Mouse (Mus musculus) G1E (cell line): ENCODE results near the gene Fmo6. TPM values are rescaled to one million over a fixed set of nuclear protein-coding genes. Genes with fewer than 3 reads are reported as not detected.

Source experiments
- ATAC-seq: 2 replicates; pipeline ENCODE4 v1.8.0; 2016; ENCODE audit warnings: mild to moderate bottlenecking; ENCODE audit not compliant: insufficient number of reproducible peaks, poor library complexity, low FRiP score, severe bottlenecking; ENCODE audit errors: extremely low read depth
- DNase-seq: peaks from one replicate; pipeline ENCODE4 v3.0.0; 2012; ENCODE audit warnings: low spot score
- H3K27me3 ChIP-seq: 2 replicates; pipeline ENCODE4 v1.6.1; 2012; ENCODE audit warnings: mild to moderate bottlenecking, low read length, inconsistent platforms; ENCODE audit not compliant: insufficient read depth
- H3K36me3 ChIP-seq: replicated peaks from 2 replicates; pipeline ENCODE3; 2012; ENCODE audit warnings: mild to moderate bottlenecking, inconsistent platforms
- H3K4me1 ChIP-seq: 2 replicates; pipeline ENCODE4 v1.6.1; 2012; ENCODE audit warnings: low read depth, low read length, inconsistent platforms, mixed read lengths; ENCODE audit not compliant: insufficient read depth
- H3K4me3 ChIP-seq: 2 replicates; pipeline ENCODE4 v1.5.1; 2012; ENCODE audit warnings: low read depth, mild to moderate bottlenecking, inconsistent platforms, low read length, moderate library complexity, mixed read lengths
- H3K9me3 ChIP-seq: replicated peaks from 2 replicates; pipeline ENCODE4 v1.6.1; 2012; ENCODE audit warnings: inconsistent platforms
- CTCF ChIP-seq: IDR thresholded peaks from 2 replicates; pipeline ENCODE4 v1.5.1; 2012; ENCODE audit warnings: low read depth, low read length, inconsistent platforms, mixed read lengths
- GATA1 ChIP-seq: IDR thresholded peaks from 2 replicates; pipeline ENCODE4 v1.6.1; 2012; ENCODE audit warnings: borderline replicate concordance, low read length, inconsistent platforms, mixed read lengths
- GATA2 ChIP-seq: IDR thresholded peaks from 2 replicates; pipeline ENCODE4 v1.6.1; 2012; ENCODE audit warnings: low read depth, low read length, inconsistent platforms, borderline replicate concordance
- POLR2AphosphoS5 ChIP-seq: IDR thresholded peaks from 2 replicates; pipeline ENCODE4 v1.6.1; 2012; ENCODE audit warnings: low read depth, low read length, inconsistent platforms; ENCODE audit not compliant: insufficient replicate concordance
- TAL1 ChIP-seq: conservative IDR thresholded peaks from 2 replicates; pipeline ENCODE4 v1.6.1; 2012; ENCODE audit warnings: low read depth, low read length, inconsistent platforms, mixed read lengths
- polyA plus RNA-seq: library from polyadenylated mRNA; stranded (reverse); fragments of >175 nt; gene quantifications from 2 replicates; pipeline ENCODE4 v1.2.3, GENCODE M21; 2012
- total RNA-seq, 2 experiments: library from RNA; stranded (forward) in 1 of 2; stranded (reverse) in 1 of 2; fragments of 200-1000 nt in 1 of 2; fragments of >200 nt in 1 of 2; fragmentation: Nextera tagmentation in 1 of 2; gene quantifications; 2 replicates each; pipeline ENCODE4 v1.2.3; 2014 to 2017

The Fmo6 gene
- total and polyA plus RNA-seq, 3 experiments = 0.11 TPM; not detected in 2

- Histone ChIP-seq H3K4me3 (no peak overlapping the region), H3K36me3 (no peaks in the 10 kb centered on the region), H3K27me3 (no peaks in the 10 kb centered on the region), H3K9me3 (no peaks in the 10 kb centered on the region), H3K4me1 (no peaks in the 10 kb centered on the region)
- TF ChIP-seq POLR2AphosphoS5 = no peak
- TF ChIP-seq CTCF = peak; percentile 68; the same call in 1 of the 2 replicates
- no peak for TF ChIP-seq TAL1
- no peak for TF ChIP-seq GATA2
- TF ChIP-seq GATA1 = no peak
- ATAC-seq (0 out of 2 replicates have a peak, but pooled peaks have one; percentile 28), DNase-seq (peak; percentile 4)
Measured at GRCm38 (mm10) chr1:162895900-162896299, 41.4 kb downstream of the Fmo6 start.

GRCm38 (mm10) chr1:162893014-162893413 is 44.3 kb downstream of the Fmo6 start:
- Histone ChIP-seq H3K36me3 (no peaks in the 10 kb centered on the region), H3K4me1 (no peaks in the 10 kb centered on the region), H3K27me3 (no peaks in the 10 kb centered on the region), H3K9me3 (no peaks in the 10 kb centered on the region), H3K4me3 (no peak overlapping the region)
- ATAC-seq (no peak), DNase-seq (no peak)
- no peak for TF ChIP-seq GATA2
- no peak for TF ChIP-seq POLR2AphosphoS5
- no peak for TF ChIP-seq TAL1
- no peak for TF ChIP-seq GATA1
- no peak for TF ChIP-seq CTCF

GRCm38 (mm10) chr1:162891980-162892451 is 45.3 kb downstream of the Fmo6 start:
- Histone ChIP-seq H3K9me3 (no peaks in the 10 kb centered on the region), H3K4me1 (no peaks in the 10 kb centered on the region), H3K27me3 (no peaks in the 10 kb centered on the region), H3K36me3 (no peaks in the 10 kb centered on the region), H3K4me3 (no peak overlapping the region)
- ATAC-seq = no peak
- TF ChIP-seq GATA2 (no peak), GATA1 (no peak), TAL1 (no peak), CTCF (no peak), POLR2AphosphoS5 (no peak)
- no peak for DNase-seq

- Histone ChIP-seq H3K4me1 (no peaks in the 10 kb centered on the region), H3K27me3 (no peaks in the 10 kb centered on the region), H3K4me3 (no peak overlapping the region), H3K36me3 (no peaks in the 10 kb centered on the region), H3K9me3 (no peaks in the 10 kb centered on the region)
- DNase-seq (no peak), ATAC-seq (no peak)
- TF ChIP-seq GATA2 = no peak
- no peak for TF ChIP-seq POLR2AphosphoS5
- no peak for TF ChIP-seq GATA1
- TF ChIP-seq CTCF = no peak
- no peak for TF ChIP-seq TAL1
Measured at GRCm38 (mm10) chr1:162888646-162889045, 48.7 kb downstream of the Fmo6 start.

GRCm38 (mm10) chr1:162887644-162888043 is 49.7 kb downstream of the Fmo6 start:
- no peak overlapping the region for H3K4me3 ChIP-seq
- H3K4me1 ChIP-seq = no peaks in the 10 kb centered on the region
- no peak for ATAC-seq
- no peaks in the 10 kb centered on the region for H3K27me3 ChIP-seq
- no peaks in the 10 kb centered on the region for H3K36me3 ChIP-seq
- H3K9me3 ChIP-seq = no peaks in the 10 kb centered on the region
- DNase-seq = no peak
- TF ChIP-seq GATA2 (no peak), TAL1 (no peak), GATA1 (no peak)

- no peak overlapping the region for H3K4me3 ChIP-seq
- no peak for ATAC-seq
- TF ChIP-seq POLR2AphosphoS5 = no peak
- no peak for TF ChIP-seq CTCF
- TF ChIP-seq TAL1 = no peak
- no peak for TF ChIP-seq GATA2
- no peak for TF ChIP-seq GATA1
Measured at GRCm38 (mm10) chr1:162886138-162886816, 51.0 kb downstream of the Fmo6 start.

More at GRCm38 (mm10) chr1:162886138-162886816, 51.0 kb downstream of the Fmo6 start:
- no peak for DNase-seq
- no peaks in the 10 kb centered on the region for H3K9me3 ChIP-seq
- no peaks in the 10 kb centered on the region for H3K4me1 ChIP-seq
- no peaks in the 10 kb centered on the region for H3K27me3 ChIP-seq
- no peaks in the 10 kb centered on the region for H3K36me3 ChIP-seq
